Mouse (Mus musculus) MEL (cell line): ENCODE results near the gene Pitx3. TPM values are rescaled to one million over a fixed set of nuclear protein-coding genes. Genes with fewer than 3 reads are reported as not detected.

Source experiments
- DNase-seq: peaks from one replicate; pipeline ENCODE4 v3.0.0; 2011; ENCODE audit warnings: low read depth, low spot score
- H3K27ac ChIP-seq: 2 replicates; pipeline ENCODE4 v1.5.1; 2012; ENCODE audit warnings: low read depth, mild to moderate bottlenecking, control low read depth, low read length, moderate library complexity; ENCODE audit not compliant: control insufficient read depth
- H3K27me3 ChIP-seq, 2 experiments: fragments of 150-350 bp in 1 of 2; sonication (generic) in 1 of 2; 2 replicates each; pipeline ENCODE4 v1.6.1; 2012; ENCODE audit warnings: low read length in 2 of 2, mild to moderate bottlenecking in 2 of 2, improper control_type of control experiment in 1 of 2, moderate library complexity in 1 of 2; ENCODE audit not compliant: insufficient read depth in 2 of 2, control insufficient read depth in 1 of 2
- H3K36me3 ChIP-seq, 2 experiments: 2 replicates each; pipeline ENCODE4 v1.6.1; 2012 to 2014; ENCODE audit warnings: low read length in 2 of 2, improper control_type of control experiment in 1 of 2, inconsistent platforms in 1 of 2, mild to moderate bottlenecking in 1 of 2; ENCODE audit not compliant: insufficient read depth in 2 of 2, control insufficient read depth in 1 of 2
- H3K4me1 ChIP-seq, 2 experiments: fragments of 150-350 bp in 1 of 2; sonication (generic) in 1 of 2; 2 replicates each; pipeline ENCODE4 v1.6.1; 2012; ENCODE audit warnings: low read length in 2 of 2, improper control_type of control experiment in 1 of 2, mild to moderate bottlenecking in 1 of 2; ENCODE audit not compliant: insufficient read depth in 2 of 2, control insufficient read depth in 1 of 2
- H3K4me3 ChIP-seq, 2 experiments: fragments of 150-350 bp in 1 of 2; sonication (generic) in 1 of 2; 2 replicates each; pipeline ENCODE4 v1.5.1; 2012; ENCODE audit warnings: low read depth in 2 of 2, low read length in 2 of 2, mild to moderate bottlenecking in 2 of 2, moderate library complexity in 2 of 2, control low read depth in 1 of 2, improper control_type of control experiment in 1 of 2; ENCODE audit not compliant: control insufficient read depth in 1 of 2, insufficient read depth in 1 of 2
- H3K79me2 ChIP-seq: 2 replicates; pipeline ENCODE4 v1.6.1; 2012; ENCODE audit warnings: mild to moderate bottlenecking, low read length, moderate library complexity; ENCODE audit not compliant: control insufficient read depth, poor library complexity, insufficient read depth
- H3K9ac ChIP-seq: 2 replicates; pipeline ENCODE4 v1.6.1; 2012; ENCODE audit warnings: low read depth, mild to moderate bottlenecking, control low read depth, low read length, moderate library complexity; ENCODE audit not compliant: control insufficient read depth, poor library complexity, severe bottlenecking
- H3K9me3 ChIP-seq: fragments of 150-350 bp; sonication (generic); replicated peaks from 2 replicates; pipeline ENCODE4 v1.6.1; 2012; ENCODE audit warnings: mild to moderate bottlenecking, low read length, improper control_type of control experiment, moderate library complexity; ENCODE audit not compliant: insufficient read depth
- BHLHE40 ChIP-seq: IDR thresholded peaks from 2 replicates; pipeline ENCODE4 v1.6.1; 2012; ENCODE audit warnings: low read depth, mild to moderate bottlenecking, inconsistent platforms, low read length, improper control_type of control experiment, borderline replicate concordance
- CHD1 ChIP-seq: IDR thresholded peaks from 2 replicates; pipeline ENCODE4 v1.6.1; 2012; ENCODE audit warnings: low read depth, mild to moderate bottlenecking, inconsistent platforms, low read length, improper control_type of control experiment
- E2F4 ChIP-seq: IDR thresholded peaks from 2 replicates; pipeline ENCODE4 v1.6.1; 2011; ENCODE audit warnings: low read depth, low read length, improper control_type of control experiment, borderline replicate concordance
- ELF1 ChIP-seq: IDR thresholded peaks from 2 replicates; pipeline ENCODE4 v1.6.1; 2014; ENCODE audit warnings: low read depth, mild to moderate bottlenecking, inconsistent platforms, low read length, improper control_type of control experiment, moderate library complexity
- ETS1 ChIP-seq: IDR thresholded peaks from 2 replicates; pipeline ENCODE4 v1.6.1; 2012; ENCODE audit warnings: low read depth, mild to moderate bottlenecking, inconsistent platforms, low read length, improper control_type of control experiment, moderate library complexity
- GATA1 ChIP-seq: IDR thresholded peaks from 2 replicates; pipeline ENCODE4 v1.6.1; 2011; ENCODE audit warnings: low read depth, low read length, improper control_type of control experiment
- HCFC1 ChIP-seq: IDR thresholded peaks from 2 replicates; pipeline ENCODE4 v1.6.1; 2012; ENCODE audit warnings: low read depth, mild to moderate bottlenecking, inconsistent platforms, low read length, improper control_type of control experiment, moderate library complexity
- JUND ChIP-seq: IDR thresholded peaks from 2 replicates; pipeline ENCODE4 v1.6.1; 2011; ENCODE audit warnings: low read depth, mild to moderate bottlenecking, improper control_type of control experiment, low read length
- KAT2A ChIP-seq: conservative IDR thresholded peaks from 2 replicates; pipeline ENCODE4 v1.6.1; 2012; ENCODE audit warnings: low read depth, low read length, improper control_type of control experiment, inconsistent platforms
- MAFK ChIP-seq: IDR thresholded peaks from 2 replicates; pipeline ENCODE4 v1.6.1; 2011; ENCODE audit warnings: low read depth, mild to moderate bottlenecking, low read length, improper control_type of control experiment, borderline replicate concordance
- MAX ChIP-seq: IDR thresholded peaks from 2 replicates; pipeline ENCODE4 v1.6.1; 2011; ENCODE audit warnings: low read length, improper control_type of control experiment
- MAZ ChIP-seq: IDR thresholded peaks from 2 replicates; pipeline ENCODE4 v1.6.1; 2012; ENCODE audit warnings: low read depth, mild to moderate bottlenecking, inconsistent platforms, low read length, improper control_type of control experiment
- MEF2A ChIP-seq: IDR thresholded peaks from 2 replicates; pipeline ENCODE4 v1.6.1; 2014; ENCODE audit warnings: low read depth, mild to moderate bottlenecking, inconsistent platforms, low read length, improper control_type of control experiment; ENCODE audit not compliant: poor library complexity, insufficient replicate concordance, severe bottlenecking; ENCODE audit errors: extremely low read depth
- MXI1 ChIP-seq: IDR thresholded peaks from 2 replicates; pipeline ENCODE4 v1.6.1; 2011; ENCODE audit warnings: mild to moderate bottlenecking, low read depth, low read length, improper control_type of control experiment
- MYB ChIP-seq: IDR thresholded peaks from 2 replicates; pipeline ENCODE4 v1.6.1; 2011; ENCODE audit warnings: mild to moderate bottlenecking, low read depth, low read length, improper control_type of control experiment
- MYC ChIP-seq: IDR thresholded peaks from 2 replicates; pipeline ENCODE4 v1.6.1; 2011; ENCODE audit warnings: low read depth, mild to moderate bottlenecking, low read length, improper control_type of control experiment, moderate library complexity
- POLR2A ChIP-seq, 2 experiments: IDR thresholded peaks; 2 replicates each; pipeline ENCODE4 v1.6.1; 2011 to 2012; ENCODE audit warnings: low read length in 2 of 2, mild to moderate bottlenecking in 2 of 2, control low read depth in 1 of 2, improper control_type of control experiment in 1 of 2, low read depth in 1 of 2, moderate library complexity in 1 of 2; ENCODE audit not compliant: control insufficient read depth in 1 of 2, insufficient read depth in 1 of 2, poor library complexity in 1 of 2
- POLR2AphosphoS5 ChIP-seq: IDR thresholded peaks from 2 replicates; pipeline ENCODE4 v1.6.1; 2012; ENCODE audit warnings: low read depth, borderline replicate concordance, mild to moderate bottlenecking, inconsistent platforms, low read length, moderate library complexity, mixed read lengths
- SIN3A ChIP-seq: IDR thresholded peaks from 2 replicates; pipeline ENCODE4 v1.6.1; 2012; ENCODE audit warnings: low read length, improper control_type of control experiment, inconsistent platforms
- TAL1 ChIP-seq: IDR thresholded peaks from 2 replicates; pipeline ENCODE4 v1.6.1; 2012; ENCODE audit warnings: mild to moderate bottlenecking, inconsistent platforms, low read length, moderate library complexity, mixed read lengths
- USF2 ChIP-seq, 2 experiments: IDR thresholded peaks; 2 replicates each; pipeline ENCODE4 v1.6.1; 2011 to 2012; ENCODE audit warnings: improper control_type of control experiment in 2 of 2, low read length in 2 of 2, borderline replicate concordance in 1 of 2, inconsistent platforms in 1 of 2, low read depth in 1 of 2, mild to moderate bottlenecking in 1 of 2; ENCODE audit not compliant: insufficient read depth in 1 of 2
- ZC3H11A ChIP-seq: IDR thresholded peaks from 2 replicates; pipeline ENCODE4 v1.6.1; 2012; ENCODE audit warnings: low read depth, mild to moderate bottlenecking, inconsistent platforms, low read length, improper control_type of control experiment
- ZKSCAN1 ChIP-seq: IDR thresholded peaks from 2 replicates; pipeline ENCODE4 v1.6.1; 2012; ENCODE audit warnings: low read depth, mild to moderate bottlenecking, inconsistent platforms, low read length, improper control_type of control experiment, moderate library complexity
- ZMIZ1 ChIP-seq: IDR thresholded peaks from 2 replicates; pipeline ENCODE4 v1.6.1; 2012; ENCODE audit warnings: low read depth, mild to moderate bottlenecking, inconsistent platforms, low read length, improper control_type of control experiment, moderate library complexity
- polyA plus RNA-seq, 2 experiments: library from polyadenylated mRNA; stranded (reverse) in 1 of 2; unstranded in 1 of 2; fragments of >175 nt in 1 of 2; fragments of >200 nt in 1 of 2; gene quantifications; 2 replicates each; pipeline versions ENCODE4 v1.2.1 to v1.2.4; 2012; ENCODE audit warnings: low replicate concordance in 2 of 2, low read depth in 1 of 2; ENCODE audit not compliant: insufficient read length in 2 of 2, insufficient read depth in 1 of 2, missing spikeins in 1 of 2
- total RNA-seq: library from RNA; depleted of rRNA; stranded (reverse); fragments of 300-350 nt; gene quantifications from 2 replicates; pipeline ENCODE4 v1.2.3, GENCODE M21; 2012

Gene Pitx3
- total and polyA plus RNA-seq, 3 experiments = 0.08 to 0.28 TPM; not detected in 1

DNA sequence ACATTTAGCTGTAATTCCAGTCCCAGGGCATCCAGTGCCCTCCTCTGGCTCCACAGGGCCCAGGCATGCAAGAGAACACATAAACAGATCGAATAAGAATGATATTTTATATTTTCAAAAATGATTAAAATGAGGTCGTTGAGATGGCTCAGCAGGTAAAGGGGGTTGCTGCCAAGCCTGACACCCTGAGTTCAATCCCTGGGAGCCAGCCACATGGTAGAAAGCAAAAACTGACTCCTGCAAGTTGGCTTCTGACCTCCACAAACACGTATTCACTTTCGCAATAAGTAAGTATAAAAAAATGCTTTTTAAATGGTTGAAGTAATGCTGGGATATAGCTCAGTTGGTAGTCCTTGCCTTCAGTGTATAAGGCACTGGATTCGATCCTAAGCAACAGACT lies 37.3 kb downstream of the Pitx3 start:
- no peak overlapping the region for H3K9ac ChIP-seq
- H3K27me3 ChIP-seq = peaks cover 9 to 10% of the 10 kb centered on the region in 2 experiments
- TF ChIP-seq ZMIZ1 = no peak
- no peak for TF ChIP-seq GATA1
- TF ChIP-seq HCFC1 = no peak
- TF ChIP-seq TAL1 = no peak
- no peak for TF ChIP-seq MEF2A
- TF ChIP-seq E2F4 = no peak
- TF ChIP-seq ZKSCAN1 = no peak
- TF ChIP-seq ETS1 = no peak
- no peak for TF ChIP-seq MYC
- no peak for TF ChIP-seq ELF1
- TF ChIP-seq SIN3A = no peak
- TF ChIP-seq MAZ = no peak
- no peak for TF ChIP-seq MAFK
- TF ChIP-seq POLR2A (IDR thresholded peaks at IDR 0.05; ENCODE audit: control insufficient read depth in 1 of 2, insufficient read depth in 1 of 2, low read depth in 1 of 2, low read length in 2 of 2, poor library complexity in 1 of 2) = no peak
- no peak for TF ChIP-seq CHD1
- TF ChIP-seq MAX = no peak
- TF ChIP-seq POLR2AphosphoS5 = no peak
- H3K9me3 ChIP-seq = no peaks in the 10 kb centered on the region
- no peaks in the 10 kb centered on the region; a peak in 1 of 4 replicates for H3K36me3 ChIP-seq
- no peak overlapping the region for H3K27ac ChIP-seq
- no peak for DNase-seq
- H3K4me3 ChIP-seq = no peak overlapping the region
- no peaks in the 10 kb centered on the region for H3K79me2 ChIP-seq
- H3K4me1 ChIP-seq = 0 out of 4 replicates have a peak, but pooled peaks cover 0 to 9% of the 10 kb centered on the region in 2 experiments

DNA sequence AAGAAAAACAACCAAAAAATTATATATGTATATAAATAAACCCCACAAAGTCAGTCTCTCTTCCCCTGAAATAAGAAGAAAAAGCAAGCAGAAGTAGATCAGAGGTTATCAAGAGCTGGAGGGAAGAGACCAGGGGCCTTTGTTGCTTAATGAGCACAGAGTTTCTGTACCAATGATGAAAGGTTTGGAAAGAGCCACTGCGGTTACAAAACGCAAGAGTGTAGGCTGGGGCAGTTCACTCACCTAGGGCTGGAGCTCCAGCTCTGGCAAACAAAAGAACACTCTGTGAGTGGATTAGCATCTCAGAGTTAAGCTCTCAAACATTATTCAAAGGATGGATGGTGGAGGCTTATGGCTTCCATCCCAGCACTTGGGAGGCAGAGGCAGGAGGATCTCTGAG lies 37.9 kb downstream of the Pitx3 start:
- Histone ChIP-seq H3K9ac (no peak overlapping the region), H3K4me3 (no peak overlapping the region), H3K27me3 (peaks cover 10% of the 10 kb centered on the region in 2 experiments), H3K79me2 (no peaks in the 10 kb centered on the region), H3K27ac (no peak overlapping the region), H3K36me3 (no peaks in the 10 kb centered on the region; a peak in 1 of 4 replicates), H3K9me3 (no peaks in the 10 kb centered on the region), H3K4me1 (0 out of 4 replicates have a peak, but pooled peaks cover 0 to 9% of the 10 kb centered on the region in 2 experiments)
- no peak for DNase-seq
- TF ChIP-seq POLR2AphosphoS5 (no peak), JUND (no peak), BHLHE40 (no peak), ETS1 (no peak), GATA1 (no peak), KAT2A (no peak), E2F4 (no peak), ZC3H11A (no peak), MAFK (no peak), USF2 (IDR thresholded peaks at IDR 0.05; ENCODE audit: borderline replicate concordance in 1 of 2, insufficient read depth in 1 of 2, low read depth in 1 of 2, low read length in 2 of 2) (no peak), MAZ (no peak), MYB (no peak), MXI1 (no peak), ZMIZ1 (no peak)
